Comparison of ENCODE assay signal across 26 mouse cellular contexts in the genomic region with DNA sequence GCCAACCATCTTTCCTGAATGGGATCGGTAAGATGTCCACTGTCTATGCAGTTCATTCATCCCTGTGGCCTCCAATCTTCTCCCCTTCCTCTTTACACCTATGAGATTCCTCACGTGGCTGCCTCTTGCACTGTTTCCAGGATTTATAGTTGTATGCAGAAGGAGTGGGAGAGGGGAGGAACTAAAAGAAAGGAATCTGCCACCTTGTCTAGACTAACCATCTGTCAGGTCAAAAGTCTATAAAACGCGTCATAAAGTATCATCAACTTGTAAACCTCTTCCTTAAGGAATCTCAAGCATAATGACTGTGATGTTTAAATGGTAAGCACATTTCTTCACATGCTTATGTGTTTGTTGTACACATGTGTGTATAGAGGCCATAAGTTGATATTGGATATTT.
"Had no signal": no experiment of that assay in that cellular context is flagged by ENCODE, and none has a peak within 500 bp of the region (broad histone marks: within the 10 kb centered on the region; RNA-seq: fewer than 3 reads in every experiment).

No protein-coding gene starts in this region.

- H3K4me1 ChIP-seq: heart, embryonic 10.5 days; heart, embryonic 12.5 days; hindbrain, embryonic 10.5 days; hindbrain, embryonic 12.5 days; intestine, embryonic 15.5 days; limb, embryonic 10.5 days; limb, embryonic 12.5 days; liver, embryonic 13.5 days; liver, embryonic 15.5 days had no signal

- H3K9ac ChIP-seq: heart, embryonic 12.5 days; hindbrain, embryonic 12.5 days; hindbrain, embryonic 14.5 days; intestine, embryonic 15.5 days; limb, embryonic 12.5 days; liver, embryonic 13.5 days; liver, embryonic 15.5 days; liver, postnatal 0 days had no signal

- H3K36me3 ChIP-seq: heart, embryonic 10.5 days; heart, embryonic 12.5 days; hindbrain, embryonic 10.5 days; hindbrain, embryonic 12.5 days; intestine, embryonic 15.5 days; limb, embryonic 10.5 days; limb, embryonic 12.5 days; liver, embryonic 13.5 days; liver, embryonic 15.5 days had no signal

- H3K4me3 ChIP-seq: gastrocnemius, adult 2 months; heart, embryonic 10.5 days; heart, embryonic 12.5 days; hindbrain, embryonic 10.5 days; hindbrain, embryonic 12.5 days; intestine, embryonic 15.5 days; layer of hippocampus, adult 2 months; left cerebral cortex, adult 2 months; limb, embryonic 10.5 days; limb, embryonic 12.5 days; liver, embryonic 13.5 days; liver, embryonic 15.5 days had no signal

- H3K4me2 ChIP-seq: heart, embryonic 12.5 days; hindbrain, embryonic 12.5 days; hindbrain, embryonic 14.5 days; intestine, embryonic 15.5 days; limb, embryonic 12.5 days; liver, embryonic 11.5 days; liver, embryonic 13.5 days; liver, embryonic 15.5 days had no signal

- ATAC-seq: hindbrain, embryonic 16.5 days; inflammation-experienced regulatory T-cells, adult 6 months; intestine, embryonic 15.5 days; liver, postnatal 0 days had no signal

- H3K27me3 ChIP-seq: heart, embryonic 12.5 days; hindbrain, embryonic 12.5 days; intestine, embryonic 15.5 days; limb, embryonic 12.5 days; liver, embryonic 13.5 days; liver, embryonic 15.5 days had no signal

- DNase-seq: gastrocnemius, adult 2 months; gastrocnemius, postnatal 10 days; gastrocnemius, postnatal 25 days; heart, adult 18-20 months; heart, postnatal 10 days; heart, postnatal 4 days; kidney, adult 11 months; kidney, adult 8-10 months; kidney, postnatal 14 days; liver; liver, embryonic 13.5 days; liver, postnatal 0 days had no signal

- H3K9me3 ChIP-seq: heart, embryonic 10.5 days; heart, embryonic 12.5 days; hindbrain, embryonic 10.5 days; hindbrain, embryonic 12.5 days; intestine, embryonic 15.5 days; limb, embryonic 10.5 days; limb, embryonic 12.5 days; liver, embryonic 13.5 days; liver, embryonic 15.5 days had no signal

- H3K27ac ChIP-seq: gastrocnemius, adult 2 months; heart, embryonic 10.5 days; hindbrain, embryonic 10.5 days; hindbrain, embryonic 12.5 days; hindbrain, embryonic 14.5 days; intestine, embryonic 15.5 days; layer of hippocampus, adult 2 months; left cerebral cortex, adult 2 months; limb, embryonic 10.5 days; limb, embryonic 12.5 days; liver, embryonic 13.5 days; liver, embryonic 15.5 days had no signal
